Mouse (Mus musculus) skeletal muscle tissue, adult 2 months (tissue): Measurements from ENCODE around the gene Ccp110.

ENCODE experiments used
- DNase-seq: peaks from one replicate; pipeline ENCODE4 v3.0.0-alpha.2; 2012; ENCODE audit warnings: low read depth, low spot score

Gene Ccp110

GRCm38 (mm10) chr7:118712228-118713173 lies at the start of gene Ccp110:
TSS of gene Ccp110 (plus strand) at chr7:118712552.
- DNase-seq: peak; percentile 93

DNA sequence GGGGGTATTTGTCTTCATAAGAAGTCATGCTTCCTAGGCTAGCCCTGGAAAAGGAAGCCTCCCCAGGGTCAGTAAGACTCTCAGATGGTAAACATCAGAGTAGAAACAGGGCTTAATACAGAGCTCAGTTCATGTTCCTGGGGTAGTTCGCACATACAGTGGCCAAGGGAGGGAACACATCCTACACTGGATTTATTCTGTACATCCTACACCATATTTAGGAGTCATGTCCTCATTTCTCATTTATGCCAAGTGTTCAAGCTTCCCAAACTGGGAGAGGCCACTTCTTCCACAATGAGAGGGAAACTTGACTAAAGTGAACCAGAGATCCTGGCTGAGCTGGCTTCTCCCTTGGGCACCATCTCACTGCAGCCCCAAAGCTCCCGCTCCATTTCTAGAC lies 44.6 kb upstream of the Ccp110 start:
- no peak for DNase-seq

GRCm38 (mm10) chr7:118670142-118670541 lies 42.2 kb upstream of the Ccp110 start:
- DNase-seq: no peak

DNA sequence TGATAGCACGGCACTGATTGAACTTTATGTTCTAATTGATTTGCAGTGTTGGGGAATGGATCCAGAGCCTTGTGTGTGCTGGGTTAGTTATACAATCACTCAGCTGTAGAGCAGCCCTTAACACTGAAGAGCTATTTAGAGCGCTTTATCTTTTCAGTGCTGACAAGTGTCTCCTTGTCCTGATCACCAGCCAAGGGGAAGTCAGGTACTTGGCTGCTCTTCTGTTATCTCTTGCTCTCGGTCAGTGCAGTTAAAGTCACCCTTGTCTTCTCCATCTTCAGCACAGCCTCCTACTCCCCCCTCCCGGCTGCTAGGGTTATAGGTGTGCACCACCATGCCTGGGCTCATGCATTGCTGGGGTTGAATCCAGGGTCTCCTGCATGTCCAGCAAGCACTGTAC lies 35.5 kb upstream of the Ccp110 start:
- DNase-seq: no peak

DNA sequence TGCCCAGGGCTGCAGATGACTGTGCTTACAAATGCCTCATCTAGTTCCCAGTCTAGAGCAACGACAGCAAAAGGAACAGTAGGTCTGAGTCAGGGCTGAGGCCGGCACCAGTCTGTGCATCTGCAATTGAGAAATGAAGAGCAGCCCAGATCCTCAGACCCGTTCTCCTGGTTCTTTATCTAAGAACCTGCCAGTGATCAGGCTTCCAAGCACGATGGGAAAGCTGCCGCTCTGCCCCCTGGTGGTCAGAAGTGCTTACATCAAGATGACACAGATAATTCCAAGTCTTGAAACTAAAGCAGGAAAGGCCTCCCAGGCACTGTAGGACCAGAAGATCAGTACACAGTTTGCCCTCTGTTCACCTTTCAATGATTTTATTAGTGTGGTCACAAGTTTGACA lies 24.2 kb upstream of the Ccp110 start:
- DNase-seq: peak; percentile 72

- DNase-seq: no peak
Measured at GRCm38 (mm10) chr7:118689088-118689487, 23.3 kb upstream of the Ccp110 start.

GRCm38 (mm10) chr7:118691287-118691686 lies 21.1 kb upstream of the Ccp110 start:
- no peak for DNase-seq

DNA sequence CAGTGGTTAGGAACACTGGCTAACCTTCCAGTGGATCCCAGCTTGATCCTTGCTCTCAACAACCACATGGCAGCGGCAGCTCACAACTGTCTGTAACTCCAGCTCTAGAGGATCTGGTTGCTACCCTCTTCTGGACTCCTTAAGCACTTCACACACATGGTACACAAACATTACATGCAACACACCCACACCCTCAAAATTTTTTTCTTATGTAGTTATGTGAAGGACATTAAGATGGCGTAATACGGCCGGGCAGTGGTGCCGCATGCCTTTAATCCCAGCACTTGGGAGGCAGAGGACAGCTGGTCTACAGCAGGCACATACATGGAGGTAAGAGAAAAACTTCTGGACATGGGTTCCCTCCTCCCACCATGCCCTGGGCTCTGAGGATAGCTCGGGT lies 16.2 kb upstream of the Ccp110 start:
- no peak for DNase-seq

GRCm38 (mm10) chr7:118697168-118697567 lies 15.2 kb upstream of the Ccp110 start:
- DNase-seq: no peak

DNA sequence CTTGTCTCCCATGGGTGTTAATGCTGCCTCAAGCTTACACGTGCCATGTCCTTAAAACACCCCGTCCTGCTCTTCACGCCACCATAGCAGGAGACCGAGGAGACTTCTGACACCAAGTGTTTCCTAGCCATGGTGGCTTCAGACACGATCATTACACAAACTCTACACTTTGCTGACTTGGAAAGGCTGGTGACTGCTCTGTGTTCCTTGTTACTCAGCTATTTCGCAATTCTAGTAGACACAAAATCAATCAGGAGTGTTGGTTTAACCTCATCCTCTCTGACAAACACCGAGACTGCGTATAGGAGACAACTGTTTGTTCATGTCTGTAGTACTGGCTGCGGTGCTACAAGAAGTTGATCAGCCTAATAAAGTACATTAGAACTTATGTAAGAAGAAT lies 13.5 kb upstream of the Ccp110 start:
- peak; percentile 23 for DNase-seq

DNA sequence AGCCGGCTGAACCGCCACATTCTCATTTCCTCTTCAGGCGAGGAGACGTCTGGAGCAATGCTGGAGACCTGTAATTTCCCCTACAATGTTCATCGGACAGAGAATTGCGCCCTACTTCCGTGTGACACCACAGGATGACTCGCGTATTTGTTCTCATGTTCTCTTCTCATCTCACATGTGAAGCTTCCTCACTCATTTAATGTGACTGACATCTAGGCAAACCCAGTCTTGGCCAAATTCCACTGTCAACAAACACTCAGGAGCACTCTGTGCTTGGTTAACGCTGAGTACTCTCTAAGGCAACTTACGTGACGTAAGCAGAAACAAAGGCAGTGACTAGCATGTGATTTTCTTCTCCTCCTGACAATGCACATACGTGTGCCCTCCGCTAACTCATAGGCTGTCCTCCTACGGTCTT lies 9.2 kb upstream of the Ccp110 start:
- DNase-seq: no peak

DNA sequence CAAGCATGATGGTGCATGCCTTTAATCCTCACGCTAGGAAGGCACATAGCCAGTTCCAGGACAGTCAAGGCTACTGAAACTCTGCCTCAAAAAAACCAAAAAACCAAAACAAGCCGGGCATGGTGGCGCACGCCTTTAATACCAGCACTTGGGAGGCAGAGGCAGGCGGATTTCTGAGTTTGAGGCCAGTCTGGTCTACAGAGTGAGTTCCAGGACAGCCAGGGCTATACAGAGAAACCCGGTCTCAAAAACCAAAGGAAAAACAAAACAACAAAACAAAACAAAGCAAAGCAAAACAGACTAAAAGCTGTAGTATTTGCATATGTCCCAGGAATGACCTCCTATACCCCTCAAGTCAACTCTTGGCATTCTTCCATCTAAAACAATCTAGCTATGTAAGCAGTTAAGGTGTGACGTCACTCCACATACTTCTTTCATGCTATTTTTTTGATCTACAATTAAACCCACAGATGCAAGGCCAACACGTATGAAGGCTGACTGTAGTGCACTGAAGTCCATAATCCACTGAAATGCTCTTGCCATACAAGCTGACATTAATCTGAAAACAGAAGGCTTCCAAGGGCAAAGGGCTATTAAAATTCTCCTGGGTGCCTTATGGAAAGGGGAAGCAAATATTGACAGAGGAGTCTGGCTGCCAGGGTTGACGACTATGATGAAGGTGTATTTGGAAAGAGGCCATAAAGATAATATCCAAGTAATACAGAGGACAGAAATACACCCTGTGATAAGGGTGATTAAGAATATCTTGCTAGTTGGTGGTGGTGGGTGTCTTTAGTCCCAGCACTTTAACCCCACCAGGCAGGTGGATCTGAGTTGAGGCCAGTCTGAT lies 8.1 kb upstream of the Ccp110 start:
- no peak for DNase-seq

- peak; percentile 85 for DNase-seq
Measured at GRCm38 (mm10) chr7:118705101-118705961, 7.0 kb upstream of the Ccp110 start, which contains the start of gene Gde1. TSS of gene Gde1 (minus strand) at chr7:118705778.

DNA sequence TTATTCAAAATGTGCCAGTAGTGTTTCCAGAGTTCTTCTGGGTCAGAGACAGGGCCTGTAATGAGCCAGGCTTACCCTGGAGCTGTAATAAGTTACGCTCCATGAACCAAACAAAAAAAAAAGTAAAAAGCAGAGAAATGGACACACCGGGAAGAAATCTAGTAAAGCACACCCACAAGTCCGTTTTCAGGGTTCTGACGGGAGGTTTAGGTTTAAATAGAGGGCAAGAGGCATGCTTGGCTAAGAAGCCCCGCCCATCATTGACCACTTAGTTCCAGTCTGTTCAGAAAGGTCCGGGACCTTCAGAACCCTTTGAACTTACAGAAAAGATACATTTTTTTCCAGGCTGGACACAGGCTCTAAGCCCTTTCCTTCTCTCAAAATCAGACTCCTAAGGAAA lies 6.3 kb upstream of the Ccp110 start:
- no peak for DNase-seq

DNA sequence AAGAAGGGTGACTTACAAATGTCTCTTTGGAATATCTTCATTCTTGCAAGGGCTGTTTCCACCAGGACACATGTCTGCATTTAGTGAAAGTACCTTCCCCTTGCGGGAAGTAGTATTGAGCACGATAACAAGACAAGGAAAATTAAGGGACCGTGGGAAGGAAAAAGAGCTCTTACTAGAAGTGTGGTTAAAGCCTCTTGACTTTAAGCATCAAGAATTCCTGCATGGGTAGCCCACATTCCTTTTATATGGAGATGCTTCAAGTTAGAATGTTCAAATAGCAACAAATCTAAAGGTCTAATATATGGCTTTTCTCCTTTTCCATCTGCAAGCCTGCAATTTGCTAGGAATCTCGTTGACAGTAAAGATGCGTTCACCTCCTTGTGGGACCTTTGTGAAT lies 5.9 kb upstream of the Ccp110 start:
- DNase-seq: no peak

GRCm38 (mm10) chr7:118707216-118707615 lies 5.1 kb upstream of the Ccp110 start:
- no peak for DNase-seq

DNA sequence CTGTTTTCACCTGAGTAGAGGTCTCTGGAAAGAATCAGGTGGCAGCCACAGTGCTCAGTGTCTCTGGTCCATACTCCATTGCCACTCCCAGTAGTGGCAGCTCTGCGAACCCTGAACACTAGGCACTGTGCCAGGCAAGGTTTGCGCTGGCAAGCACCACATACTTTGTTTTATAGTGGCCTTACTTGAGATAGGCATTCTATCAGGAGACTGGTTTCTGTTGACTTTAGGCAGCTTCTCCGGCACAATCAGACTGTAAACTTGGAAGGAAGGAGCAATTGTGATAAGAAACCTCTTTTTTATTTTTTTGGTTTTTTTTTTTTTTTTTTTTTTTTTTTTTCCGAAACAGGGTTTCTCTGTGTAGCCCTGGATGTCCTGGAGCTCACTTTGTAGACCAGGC lies 4.3 kb upstream of the Ccp110 start:
- no peak for DNase-seq

- DNase-seq: no peak
Measured at GRCm38 (mm10) chr7:118710776-118711175, 1.6 kb upstream of the Ccp110 start.

GRCm38 (mm10) chr7:118714873-118715272 lies 2.5 kb downstream of the Ccp110 start:
- no peak for DNase-seq

- DNase-seq: no peak
Measured at GRCm38 (mm10) chr7:118718066-118718465, 5.7 kb downstream of the Ccp110 start.

DNA sequence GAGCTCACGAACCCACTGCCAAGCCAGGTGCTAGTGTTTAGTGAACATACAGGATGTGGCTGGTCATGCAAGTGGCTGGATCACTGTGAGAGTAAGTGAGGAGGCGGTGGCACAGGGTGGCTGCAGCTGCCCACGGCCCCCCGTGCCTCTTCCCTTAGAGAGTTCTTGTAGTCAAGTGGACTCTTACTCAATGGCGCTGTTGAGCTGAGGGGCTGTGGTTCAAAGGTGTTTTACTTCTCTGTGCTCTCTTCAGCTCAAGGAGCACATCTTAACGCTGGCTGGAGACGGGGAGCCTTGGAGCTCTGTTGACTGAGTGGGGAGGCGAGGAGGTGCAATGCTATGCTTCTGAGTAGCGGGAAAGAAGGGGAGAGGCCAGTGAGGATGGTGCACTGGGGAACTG lies 11.6 kb downstream of the Ccp110 start:
- DNase-seq: no peak
